8 mouse cellular contexts compared by ENCODE assay signal in the genomic region with DNA sequence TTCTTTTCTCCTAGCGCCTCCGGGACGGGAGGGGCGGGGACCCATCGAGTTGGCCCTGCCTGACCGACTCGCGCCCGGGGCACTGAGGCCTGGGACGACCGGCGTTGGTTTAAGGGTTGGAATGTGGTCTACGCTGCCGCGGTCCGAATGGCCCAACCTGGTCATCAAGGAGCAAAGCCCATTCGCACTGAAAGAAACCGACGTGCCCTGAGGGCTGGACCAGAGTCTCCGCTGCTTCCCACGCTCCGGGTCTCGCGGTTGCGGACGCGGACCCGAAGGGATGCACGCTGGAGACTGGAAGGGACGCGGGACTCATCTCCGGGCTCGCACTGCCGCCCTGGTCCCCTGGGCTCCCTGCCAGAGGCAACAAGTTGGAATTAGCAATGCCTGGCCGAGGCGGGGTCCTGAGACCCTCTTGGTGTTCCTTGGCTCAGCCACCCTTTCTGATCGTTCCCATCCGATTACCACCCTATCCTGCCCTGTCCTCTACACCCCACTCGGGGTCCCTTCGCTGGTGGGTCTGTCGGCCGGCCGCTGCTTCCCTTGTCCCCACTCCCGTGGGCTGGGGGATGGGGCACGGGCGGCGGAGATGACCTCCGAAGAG. TPM values are rescaled to one million over a fixed set of nuclear protein-coding genes. Genes with fewer than 3 reads are reported as not detected.
DNase-seq lines count a peak whose midpoint lies in the region; ATAC-seq and TF ChIP-seq lines count a peak whose summit lies in the region.

No protein-coding gene starts in this region.

- H3K4me3 ChIP-seq in thymus, adult 2 months (ENCODE audit: control insufficient read depth, insufficient read depth, low read length), result no peak overlapping the region
- H3K4me3 ChIP-seq in limb, embryonic 15.5 days, result peak overlapping the region; percentile 28
- peak overlapping the region; percentile 15 for H3K4me3 ChIP-seq in stomach, postnatal 0 days (ENCODE audit: low read depth, low read length)
- H3K4me3 ChIP-seq in lung, adult 2 months (replicated peaks; ENCODE audit: extremely low read depth, low read depth, low read length), result no peak overlapping the region

- ATAC-seq in limb, embryonic 15.5 days (ENCODE audit: insufficient number of reproducible peaks, low FRiP score, low TSS enrichment, low read depth), result no peak
- no peak for ATAC-seq in stomach, postnatal 0 days (ENCODE audit: low FRiP score, low TSS enrichment)

- peak; percentile 45 to 48 for DNase-seq in cerebellum, postnatal 10 days
- DNase-seq in cerebellum, adult 9-10 months, result no peak
- peak; percentile 18 for DNase-seq in thymus, postnatal 4 days
- no peak for DNase-seq in thymus, adult 2 months
- no peak for DNase-seq in stomach, postnatal 0 days (ENCODE audit: low spot score)
- DNase-seq in cerebellum, adult 8-10 months, result no peak
- DNase-seq in lung, adult 2 months, result no peak

- H3K9me3 ChIP-seq in limb, embryonic 15.5 days, result no peaks in the 10 kb centered on the region
- H3K9me3 ChIP-seq in stomach, postnatal 0 days (ENCODE audit: control insufficient read depth, low read length), result no peaks in the 10 kb centered on the region

- H3K4me1 ChIP-seq in thymus, adult 2 months (replicated peaks; ENCODE audit: control insufficient read depth, insufficient read depth, low read length), result no peaks in the 10 kb centered on the region
- H3K4me1 ChIP-seq in limb, embryonic 15.5 days, result peaks cover 56% of the 10 kb centered on the region
- H3K4me1 ChIP-seq in stomach, postnatal 0 days (replicated peaks; ENCODE audit: control insufficient read depth, insufficient read depth), result peaks cover 3% of the 10 kb centered on the region; the same call in 1 of the 2 replicates
- H3K4me1 ChIP-seq in lung, adult 2 months (ENCODE audit: control insufficient read depth, insufficient read depth, low read length), result peaks cover 3% of the 10 kb centered on the region

- 6% methylated on average over 48 of the region's 48 CpGs for WGBS in thymus, adult 2 months
- WGBS in limb, embryonic 15.5 days, result 1% methylated on average over 48 of the region's 48 CpGs
- WGBS in stomach, postnatal 0 days, result 2% methylated on average over 48 of the region's 48 CpGs
- WGBS in lung, adult 2 months, result 3% methylated on average over 48 of the region's 48 CpGs

- no peak for TF ChIP-seq POLR2A in thymus, adult 2 months (IDR thresholded peaks at IDR 0.05; ENCODE audit: control insufficient read depth, extremely low read depth, insufficient read depth, low read length, poor library complexity)
- TF ChIP-seq POLR2A in lung, adult 2 months (IDR thresholded peaks at IDR 0.05; ENCODE audit: borderline replicate concordance, extremely low read depth, low read depth, low read length), result no peak

- TF ChIP-seq EP300 in stomach, postnatal 0 days (optimal IDR thresholded peaks at IDR 0.05), result no peak

- no peak overlapping the region for H3K9ac ChIP-seq in limb, embryonic 15.5 days
- H3K9ac ChIP-seq in stomach, postnatal 0 days (ENCODE audit: low read length), result no peak overlapping the region

- H3K27ac ChIP-seq in thymus, adult 2 months (ENCODE audit: control insufficient read depth, insufficient read depth, low read length), result no peak overlapping the region
- H3K27ac ChIP-seq in limb, embryonic 15.5 days, result no peak overlapping the region
- no peak overlapping the region for H3K27ac ChIP-seq in stomach, postnatal 0 days (replicated peaks)

- peaks cover 41% of the 10 kb centered on the region for H3K27me3 ChIP-seq in thymus, adult 2 months (ENCODE audit: control insufficient read depth, insufficient read depth, low read length)
- H3K27me3 ChIP-seq in limb, embryonic 15.5 days, result peaks cover 99% of the 10 kb centered on the region
- peaks cover 39% of the 10 kb centered on the region; the same call in 1 of the 2 replicates for H3K27me3 ChIP-seq in stomach, postnatal 0 days (ENCODE audit: control insufficient read depth, insufficient read depth, low read length)

- no peaks in the 10 kb centered on the region for H3K36me3 ChIP-seq in thymus, adult 2 months (ENCODE audit: control insufficient read depth, insufficient read depth, low read length)
- no peaks in the 10 kb centered on the region for H3K36me3 ChIP-seq in limb, embryonic 15.5 days
- no peaks in the 10 kb centered on the region for H3K36me3 ChIP-seq in stomach, postnatal 0 days (ENCODE audit: control insufficient read depth, insufficient read depth, low read length)

- TF ChIP-seq CTCF in thymus, adult 2 months (IDR thresholded peaks at IDR 0.05; ENCODE audit: borderline replicate concordance, control insufficient read depth, extremely low read depth, insufficient read depth, low read length, poor library complexity), result no peak
- TF ChIP-seq CTCF in stomach, postnatal 0 days (IDR thresholded peaks at IDR 0.05; ENCODE audit: low read depth), result no peak
- TF ChIP-seq CTCF in lung, adult 2 months (IDR thresholded peaks at IDR 0.05; ENCODE audit: insufficient read depth, low read length), result no peak

- peak overlapping the region; percentile 46 for H3K4me2 ChIP-seq in limb, embryonic 15.5 days
- peak overlapping the region; percentile 24; the same call in 1 of the 2 replicates for H3K4me2 ChIP-seq in stomach, postnatal 0 days (replicated peaks; ENCODE audit: low read depth)

RNA-seq across cellular contexts. Expression of a gene that starts 3.6 kb away (rescaled TPM):
- 0.04 and 0.06 TPM in 2 replicates for polyA plus RNA-seq in thymus, adult 2 months (2012; rRNA removed)
- polyA plus RNA-seq in limb, embryonic 15.5 days (2015; fragmentation: Nextera tagmentation; extraction: Ambion mirVana), result not detected in 2 replicates
- not detected in 2 replicates for polyA plus RNA-seq in stomach, postnatal 0 days (2015; fragmentation: Nextera tagmentation; extraction: Ambion mirVana)
- polyA plus RNA-seq in lung, adult 2 months (2012; rRNA removed), result not detected in 2 replicates

RNA-seq across cellular contexts. Expression of a gene that starts 34.3 kb away (rescaled TPM):
- 24.2 and 27.9 TPM in 2 replicates for polyA plus RNA-seq in thymus, adult 2 months (2012; rRNA removed)
- polyA plus RNA-seq in limb, embryonic 15.5 days (2015; fragmentation: Nextera tagmentation; extraction: Ambion mirVana), result 54.3 and 56.6 TPM in 2 replicates
- 22.2 and 23.4 TPM in 2 replicates for polyA plus RNA-seq in stomach, postnatal 0 days (2015; fragmentation: Nextera tagmentation; extraction: Ambion mirVana)
- polyA plus RNA-seq in lung, adult 2 months (2012; rRNA removed), result 7.7 and 8.8 TPM in 2 replicates

RNA-seq across cellular contexts. Expression of a gene that starts 51.9 kb away (rescaled TPM):
- polyA plus RNA-seq in thymus, adult 2 months (2012; rRNA removed), result 93.4 and 105 TPM in 2 replicates
- polyA plus RNA-seq in limb, embryonic 15.5 days (2015; fragmentation: Nextera tagmentation; extraction: Ambion mirVana), result 37.7 and 40.1 TPM in 2 replicates
- 11.1 and 11.5 TPM in 2 replicates for polyA plus RNA-seq in stomach, postnatal 0 days (2015; fragmentation: Nextera tagmentation; extraction: Ambion mirVana)
- polyA plus RNA-seq in lung, adult 2 months (2012; rRNA removed), result 55.0 and 61.7 TPM in 2 replicates

Comparison
In these comparisons a context has a peak if more than half of its experiments do, and no peak if none do; other contexts are left out.
1. DNase-seq: peak in cerebellum, postnatal 10 days (2 of 2) and thymus, postnatal 4 days (single experiment); none in cerebellum, adult 9-10 months (single experiment), thymus, adult 2 months (single experiment), stomach, postnatal 0 days (single experiment), cerebellum, adult 8-10 months (single experiment) and lung, adult 2 months (single experiment).
2. H3K4me3 ChIP-seq: peak in limb, embryonic 15.5 days (single experiment) and stomach, postnatal 0 days (single experiment); none in thymus, adult 2 months (single experiment) and lung, adult 2 months (single experiment).